Mouse (Mus musculus): ENCODE data around the gene Ninl.

GRCm38 (mm10) chr2:151015316-151015715 lies 23.9 kb downstream of the Ninl start:
- no peak for TF ChIP-seq EP300 (IDR thresholded peaks at IDR 0.05; ENCODE audit: low read depth)
- TF ChIP-seq CTCF (IDR thresholded peaks at IDR 0.05; ENCODE audit: low read depth) = no peak

Data from liver, postnatal 0 days (tissue).